Mouse (Mus musculus) midbrain, postnatal 0 days (tissue): Measurements from ENCODE around the gene Mrps18c. TPM values are rescaled to one million over a fixed set of nuclear protein-coding genes. Genes with fewer than 3 reads are reported as not detected.

Experiments used
- ATAC-seq: fragments of 200-750 bp; cut with Nextera tagmentation; 2 replicates; pipeline ENCODE4 v1.8.0; 2017; ENCODE audit warnings: moderate number of reproducible peaks, mild to moderate bottlenecking, moderate TSS enrichment, moderate library complexity; ENCODE audit not compliant: low FRiP score
- DNase-seq: peaks from one replicate; pipeline ENCODE4 v3.0.0-alpha.2; 2015; ENCODE audit warnings: low spot score
- H3K27ac ChIP-seq: fragments of 300-500 bp; sonication (generic); 2 replicates; pipeline ENCODE4 v1.5.1; 2014; ENCODE audit warnings: low read depth, mild to moderate bottlenecking, low read length, mixed read lengths
- H3K27me3 ChIP-seq: fragments of 300-500 bp; sonication (generic); 2 replicates; pipeline ENCODE4 v1.6.1; 2014; ENCODE audit warnings: low read length, control low read depth, mixed read lengths; ENCODE audit not compliant: insufficient read depth
- H3K36me3 ChIP-seq: fragments of 300-500 bp; sonication (generic); 2 replicates; pipeline ENCODE4 v1.6.1; 2014; ENCODE audit warnings: low read length, control low read depth, mixed read lengths; ENCODE audit not compliant: insufficient read depth
- H3K4me1 ChIP-seq: fragments of 300-500 bp; sonication (generic); 2 replicates; pipeline ENCODE4 v1.6.1; 2014; ENCODE audit warnings: mild to moderate bottlenecking, control low read depth, antibody characterized with exemption, low read length, mixed read lengths; ENCODE audit not compliant: insufficient read depth
- H3K4me2 ChIP-seq: fragments of 300-500 bp; sonication (generic); 2 replicates; pipeline ENCODE4 v1.6.1; 2014; ENCODE audit warnings: low read depth, mild to moderate bottlenecking, low read length, mixed read lengths; ENCODE audit not compliant: poor library complexity, severe bottlenecking
- H3K4me3 ChIP-seq: fragments of 300-500 bp; sonication (generic); 2 replicates; pipeline ENCODE4 v1.5.1; 2014; ENCODE audit warnings: low read depth, mild to moderate bottlenecking, low read length, moderate library complexity
- H3K9ac ChIP-seq: fragments of 300-500 bp; sonication (generic); replicated peaks from 2 replicates; pipeline ENCODE4 v1.6.1; 2014; ENCODE audit warnings: mild to moderate bottlenecking, low read length, moderate library complexity, mixed read lengths; ENCODE audit not compliant: poor library complexity, severe bottlenecking
- H3K9me3 ChIP-seq: fragments of 300-500 bp; sonication (generic); 2 replicates; pipeline ENCODE4 v1.6.1; 2016; ENCODE audit warnings: low read length, control low read depth
- CTCF ChIP-seq: IDR thresholded peaks from 2 replicates; pipeline ENCODE4 v1.5.1; 2016; ENCODE audit warnings: antibody characterized with exemption, mild to moderate bottlenecking
- WGBS: fragments of 180-500 bp; shearing (Covaris S2); extraction: QIAGEN DNeasy Blood & Tissue Kit; methylation state at CpG from one replicate; pipeline ENCODE4 v1.1.7; 2014; 5-methylcytosine and 5-hydroxymethylcytosine counted together
- polyA plus RNA-seq: library from polyadenylated mRNA; unstranded; fragments of >200 nt; fragmentation: Nextera tagmentation; extraction: Ambion mirVana; gene quantifications from 2 replicates; pipeline ENCODE4 v1.2.1, GENCODE M21; 2015
- total RNA-seq: library from RNA; depleted of rRNA; stranded (reverse); fragments of >200 nt; gene quantifications from 2 replicates; pipeline ENCODE4 v1.2.3, GENCODE M21; 2014; rRNA removed

Gene Mrps18c
- 37.1 and 74.5 TPM in 2 replicates for total RNA-seq
- 169 and 180 TPM in 2 replicates for polyA plus RNA-seq

DNA sequence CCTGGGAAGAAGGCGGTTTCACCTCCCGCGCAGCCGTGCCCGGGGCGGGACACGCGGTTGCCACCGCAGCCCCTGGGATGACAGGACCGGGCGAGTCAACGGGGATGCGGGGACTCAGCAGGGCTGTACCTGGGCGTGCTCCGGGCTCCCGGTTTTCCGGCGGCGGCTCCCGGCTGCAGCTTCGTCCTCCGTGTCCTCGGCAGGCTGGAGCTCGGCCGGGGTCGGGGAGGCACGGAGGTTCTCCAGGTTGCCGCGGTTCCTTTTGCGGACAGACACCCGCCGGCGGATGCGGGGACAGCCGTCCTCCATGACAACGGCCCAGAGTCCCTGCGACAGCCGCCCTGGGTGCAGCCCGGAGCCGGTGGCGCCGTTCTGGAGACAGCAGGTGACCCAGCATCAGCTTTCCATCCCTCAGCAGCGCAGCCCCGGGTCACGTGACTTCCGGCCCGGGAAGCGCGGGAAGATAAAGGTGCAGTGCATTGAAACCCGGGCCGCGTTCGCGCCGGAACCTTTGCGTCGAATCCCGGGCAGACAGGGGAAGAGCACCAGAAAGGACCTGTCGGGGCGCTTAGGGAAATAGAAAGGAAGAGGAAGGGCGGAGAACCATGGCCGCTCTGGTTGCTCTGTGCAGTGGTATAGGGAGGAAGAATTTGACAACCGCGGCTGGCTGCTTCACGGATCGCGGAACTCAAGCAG, at the start of gene Mrps18c, which contains the start of gene Helq:
TSS of gene Mrps18c (plus strand) at position 463 of the 696 bp plus-strand sequence.
TSS of gene Helq (minus strand) at position 434 of the 696 bp plus-strand sequence.
- DNase-seq (peak; percentile 96), ATAC-seq (peak; percentile 97)
- Histone ChIP-seq H3K27ac (peak within 1 kb of the TSS; percentile 60; the same call in 1 of the 2 replicates), H3K9ac (peak within 1 kb of the TSS; percentile 69), H3K9me3 (no peaks in the 10 kb centered on the region), H3K4me3 (peak within 1 kb of the TSS; percentile 91), H3K36me3 (peaks cover 13% of the 10 kb centered on the region), H3K4me1 (peaks cover 6% of the 10 kb centered on the region; the same call in 1 of the 2 replicates), H3K4me2 (peak within 1 kb of the TSS; percentile 91), H3K27me3 (no peaks in the 10 kb centered on the region)
- no peak; the same call in 1 of the 2 replicates for TF ChIP-seq CTCF
- WGBS: under 1% methylated on average over 67 of the region's 67 CpGs

DNA sequence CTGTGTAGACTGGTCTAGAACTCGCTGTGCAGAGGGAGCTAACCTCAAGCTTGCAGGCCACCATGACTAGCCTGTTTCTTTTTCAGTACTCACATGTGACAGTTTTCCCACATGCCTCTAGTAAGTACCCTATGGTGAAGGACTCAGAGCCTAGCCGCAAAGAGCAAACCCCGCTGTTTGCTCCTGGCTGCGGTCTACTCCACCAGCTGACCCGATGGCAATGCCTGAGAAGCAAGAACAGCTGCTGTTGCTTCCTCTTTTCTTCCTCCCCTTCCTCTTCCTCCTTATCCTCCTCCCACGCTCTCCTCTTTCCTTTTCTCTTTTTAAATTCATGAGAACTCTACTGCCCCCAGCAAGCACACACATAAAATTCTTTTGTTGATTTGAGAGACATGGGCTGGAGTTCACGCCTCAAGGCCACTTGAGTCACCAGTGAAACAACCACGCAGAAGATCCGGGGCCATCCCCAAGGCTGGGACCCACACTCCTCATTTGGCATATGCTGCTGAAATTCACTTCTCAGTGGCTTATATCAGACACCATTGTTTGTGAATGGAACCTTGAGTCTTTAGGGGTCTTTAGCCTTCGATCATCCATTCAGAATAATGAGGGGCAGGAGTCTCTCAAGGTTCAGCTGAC, 47.7 kb upstream of the Mrps18c start:
- no peak for TF ChIP-seq CTCF
- Histone ChIP-seq H3K27me3 (no peaks in the 10 kb centered on the region), H3K4me3 (no peak overlapping the region), H3K9ac (no peak overlapping the region), H3K4me2 (no peak overlapping the region), H3K36me3 (no peaks in the 10 kb centered on the region), H3K9me3 (no peaks in the 10 kb centered on the region), H3K27ac (no peak overlapping the region), H3K4me1 (no peaks in the 10 kb centered on the region)
- DNase-seq: no peak
- WGBS: 83% methylated on average over 10 of the region's 10 CpGs
- ATAC-seq: no peak

DNA sequence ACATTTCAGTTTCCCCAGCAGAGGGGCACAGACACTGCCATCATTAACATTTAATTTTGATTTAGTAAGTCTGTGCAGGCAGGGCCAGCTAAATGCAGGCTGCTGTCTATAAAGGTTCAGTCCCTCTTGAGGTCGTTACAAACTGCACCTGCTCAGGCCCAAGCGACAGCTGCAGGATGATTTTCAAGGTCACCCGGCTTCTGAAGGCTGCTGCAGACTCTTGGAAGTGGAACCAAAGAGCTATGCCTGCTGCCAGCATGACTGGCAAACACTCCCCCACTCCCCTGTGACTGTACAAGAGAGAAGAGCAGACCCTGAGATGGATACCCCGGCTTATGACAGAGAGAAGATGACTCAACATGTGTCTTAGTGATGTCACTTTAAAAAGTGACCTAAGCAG, 46.8 kb upstream of the Mrps18c start:
- Histone ChIP-seq H3K9me3 (no peaks in the 10 kb centered on the region), H3K4me1 (no peaks in the 10 kb centered on the region), H3K27ac (no peak overlapping the region), H3K9ac (no peak overlapping the region), H3K4me2 (no peak overlapping the region), H3K4me3 (no peak overlapping the region), H3K36me3 (no peaks in the 10 kb centered on the region), H3K27me3 (no peaks in the 10 kb centered on the region)
- peak; percentile 27 for DNase-seq
- TF ChIP-seq CTCF: no peak
- 55% methylated on average over 4 of the region's 4 CpGs for WGBS
- no peak for ATAC-seq

DNA sequence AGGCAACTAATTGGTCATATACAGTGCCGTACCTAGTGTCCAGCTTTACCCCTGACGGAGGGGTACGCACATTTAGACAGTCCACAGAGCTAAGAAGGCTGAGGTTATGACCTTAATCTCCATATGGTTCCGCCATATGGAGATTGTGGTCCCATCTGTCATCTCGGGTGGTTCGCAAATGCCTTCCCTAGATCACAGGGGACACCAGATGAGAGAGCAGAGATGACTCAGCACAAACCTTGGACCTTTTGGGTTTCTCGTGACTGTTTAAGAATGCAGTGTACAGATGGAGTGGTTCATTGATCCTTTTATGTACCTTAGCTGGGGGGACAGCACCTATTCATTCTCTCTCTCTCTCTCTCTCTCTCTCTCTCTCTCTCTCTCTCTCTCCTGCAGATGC, 45.0 kb upstream of the Mrps18c start:
- Histone ChIP-seq H3K27ac (no peak overlapping the region), H3K4me1 (no peaks in the 10 kb centered on the region), H3K4me2 (no peak overlapping the region), H3K27me3 (no peaks in the 10 kb centered on the region), H3K9me3 (no peaks in the 10 kb centered on the region), H3K36me3 (no peaks in the 10 kb centered on the region), H3K4me3 (no peak overlapping the region), H3K9ac (no peak overlapping the region)
- WGBS: 58% methylated on average over 7 of the region's 7 CpGs
- peak; percentile 19 for DNase-seq
- no peak for TF ChIP-seq CTCF
- ATAC-seq: no peak

DNA sequence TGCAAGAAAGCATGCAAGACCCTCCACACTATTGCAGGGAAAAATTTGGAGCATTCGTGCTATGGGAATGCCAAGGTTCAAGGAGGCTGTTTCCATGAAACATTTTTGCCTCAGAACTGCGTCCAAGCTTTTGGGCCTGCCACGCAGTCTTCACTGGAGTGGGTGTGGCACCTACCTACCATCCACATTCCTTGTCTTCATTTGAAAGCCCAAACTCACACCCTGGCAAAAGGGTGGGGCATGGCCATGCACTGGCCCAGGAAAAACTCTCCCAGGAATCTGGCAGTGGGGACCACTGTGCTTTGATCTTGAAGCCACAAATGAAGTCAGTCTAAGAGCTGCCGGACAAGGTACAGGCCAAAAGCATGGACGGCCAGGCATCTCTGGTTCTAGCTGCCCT, 40.3 kb upstream of the Mrps18c start:
- 97% methylated on average over 5 of the region's 5 CpGs for whole genome bisulfite sequencing
- DNase-seq (no peak), ATAC-seq (no peak)
- no peaks in the 10 kb centered on the region for H3K9me3 ChIP-seq
- no peak overlapping the region for H3K4me3 ChIP-seq
- H3K27ac ChIP-seq: no peak overlapping the region
- no peak overlapping the region for H3K9ac ChIP-seq
- no peak for TF ChIP-seq CTCF
- H3K27me3 ChIP-seq: no peaks in the 10 kb centered on the region
- H3K4me1 ChIP-seq: no peaks in the 10 kb centered on the region
- H3K4me2 ChIP-seq: no peak overlapping the region
- H3K36me3 ChIP-seq: peaks cover 8% of the 10 kb centered on the region
